Mouse (Mus musculus): ENCODE results near the gene Cacnb2.

The Cacnb2 gene

DNA sequence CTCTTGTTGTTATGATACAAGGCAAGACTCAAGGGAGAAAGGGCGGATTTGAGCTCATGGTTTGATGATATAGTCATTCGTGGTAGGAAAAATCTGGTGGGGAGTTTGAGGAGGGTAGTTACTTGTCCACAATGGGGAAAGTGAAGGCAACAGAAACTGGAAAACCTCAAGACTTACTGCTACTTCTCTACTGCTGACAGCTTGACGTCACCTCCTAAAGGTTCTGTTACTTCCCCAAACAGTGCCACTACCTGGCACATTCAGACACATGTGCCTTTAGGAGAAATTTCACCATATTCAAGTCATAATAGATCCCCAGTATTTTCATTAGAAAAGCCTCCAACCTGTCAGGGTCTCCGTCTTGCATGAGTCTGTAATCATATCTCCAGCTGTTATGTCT lies 167.7 kb downstream of the Cacnb2 start:
- DNase-seq (ENCODE audit: extremely low read depth, low read depth, low spot score): no peak

DNA sequence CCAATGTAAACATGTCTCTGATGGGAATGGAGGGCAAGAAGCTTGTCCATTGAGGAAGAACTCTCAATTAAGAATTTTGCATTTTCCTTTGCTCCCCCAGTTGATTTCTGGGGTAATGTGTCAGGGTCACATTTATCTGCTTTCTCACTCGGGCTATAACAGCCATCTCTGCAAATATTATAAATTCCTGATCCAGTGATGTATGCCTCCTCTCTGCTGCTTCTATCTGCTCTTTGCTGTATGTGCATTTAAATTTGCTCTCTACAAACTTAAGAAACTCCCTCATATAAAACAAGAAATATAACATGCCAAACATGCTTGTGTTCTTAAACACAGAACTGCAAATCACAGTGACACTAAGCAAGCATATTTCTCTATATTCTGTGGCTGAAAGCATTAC lies 171.5 kb downstream of the Cacnb2 start:
- no peak for DNase-seq (ENCODE audit: extremely low read depth, low read depth, low spot score)

DNA sequence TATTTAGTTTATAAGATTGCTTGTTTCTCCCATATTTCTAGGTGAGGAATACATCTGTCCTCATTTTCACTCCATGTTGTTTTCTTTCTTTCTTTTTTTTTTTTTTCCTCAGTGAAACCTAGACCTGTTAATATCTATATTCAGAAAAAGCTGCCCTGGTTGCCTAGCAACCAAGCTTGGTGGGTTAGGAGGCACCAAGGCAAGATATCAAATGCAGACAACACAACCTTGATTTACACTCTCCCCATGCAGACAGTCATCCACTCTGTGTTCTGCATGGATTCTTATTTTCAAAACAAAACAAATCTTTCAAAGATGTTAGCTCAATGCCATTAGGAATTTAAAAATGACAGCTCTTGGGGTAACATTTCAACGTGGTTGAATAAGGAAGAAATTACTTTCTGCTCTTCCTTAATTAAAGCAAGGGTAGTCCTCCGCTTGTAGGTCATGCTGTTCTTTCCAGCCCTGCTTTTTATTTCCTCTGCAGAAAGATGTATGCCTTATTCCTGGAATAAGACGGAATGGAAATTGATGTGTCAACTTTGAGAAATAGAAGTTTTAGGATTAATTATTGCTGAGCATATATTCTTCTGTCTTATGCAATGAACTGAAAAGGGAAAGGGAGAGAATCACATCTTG lies 172.1 kb downstream of the Cacnb2 start:
- no peak for DNase-seq (ENCODE audit: extremely low read depth, low read depth, low spot score)

DNA sequence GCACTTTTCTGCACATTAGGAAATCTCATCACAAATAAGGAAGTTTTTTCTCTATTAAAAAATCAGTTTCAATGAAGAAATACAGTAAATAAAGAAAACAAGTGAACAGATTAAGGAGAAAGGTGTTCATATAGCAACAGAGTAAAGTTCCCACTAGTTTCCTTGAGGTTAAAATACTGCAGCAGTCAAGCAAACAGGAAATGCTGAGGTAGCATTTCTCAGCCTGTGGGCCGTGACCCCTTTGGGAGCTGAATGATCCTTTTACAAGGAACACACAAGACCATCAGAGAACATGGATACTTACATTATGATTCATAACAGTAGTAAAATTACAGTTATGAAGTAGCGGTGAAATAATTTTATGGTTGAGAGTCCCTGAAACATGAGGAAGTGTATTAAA lies 185.1 kb downstream of the Cacnb2 start:
- no peak for DNase-seq (ENCODE audit: extremely low read depth, low read depth, low spot score)

DNA sequence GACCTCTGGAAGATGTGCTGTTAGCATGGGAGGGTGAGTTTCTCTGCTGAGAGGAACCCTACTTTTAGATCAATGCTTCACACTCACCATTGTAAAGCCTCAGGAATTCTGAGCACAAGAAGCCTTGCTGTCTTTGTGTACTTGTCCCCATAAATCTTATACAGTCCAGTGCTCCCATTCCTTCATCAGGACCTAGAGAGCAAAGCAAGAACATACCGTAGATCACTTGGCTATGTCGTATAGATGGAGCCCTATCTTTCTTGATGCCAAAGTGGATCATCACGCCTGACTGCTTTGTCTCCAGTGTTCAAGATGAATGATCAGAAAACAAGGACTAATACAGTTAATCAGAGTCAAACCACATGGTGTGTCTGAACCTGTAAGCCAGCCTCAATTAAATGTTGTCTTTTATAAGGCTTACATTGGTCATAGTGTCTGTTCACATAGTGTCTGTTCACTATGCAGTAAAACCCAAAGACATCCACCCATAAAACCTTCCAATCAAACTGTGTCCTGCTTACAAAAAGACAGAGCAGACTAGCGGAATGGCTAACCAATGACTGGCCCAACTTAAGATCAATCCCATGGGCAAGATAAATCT lies 198.7 kb downstream of the Cacnb2 start:
- DNase-seq (ENCODE audit: extremely low read depth, low read depth, low spot score): no peak

DNA sequence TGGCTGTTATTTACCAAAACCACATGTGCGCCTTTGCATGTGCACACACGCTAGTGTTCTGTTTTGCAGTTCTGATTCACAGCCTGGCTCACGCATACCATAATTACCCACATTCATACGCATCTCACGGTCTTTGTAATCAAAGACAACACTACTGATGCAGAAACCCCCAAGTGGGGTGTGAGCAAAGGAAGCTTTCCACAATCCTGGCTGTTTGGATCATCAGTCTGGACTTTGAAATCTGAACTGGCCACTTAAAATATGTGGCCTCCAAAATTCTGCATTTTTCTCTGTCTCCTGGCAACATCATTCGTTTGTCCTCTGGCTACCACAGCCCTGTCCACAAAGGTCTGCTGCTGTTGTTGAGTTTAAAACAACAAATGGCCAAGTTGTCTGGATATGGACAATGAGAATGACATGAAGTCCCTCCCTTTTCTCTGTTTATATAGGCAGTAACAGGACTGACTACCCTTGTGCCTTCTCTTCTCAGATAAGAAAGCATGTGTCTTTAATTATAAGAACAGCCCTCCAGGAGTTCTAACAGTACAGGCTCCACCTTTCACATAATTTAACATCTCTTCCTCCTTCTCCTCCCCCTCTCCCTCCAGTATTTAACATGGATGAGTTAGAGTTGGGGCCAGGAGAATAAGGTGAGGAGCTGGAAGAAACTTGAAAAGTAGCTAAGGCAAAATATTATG lies 204.9 kb downstream of the Cacnb2 start:
- no peak for DNase-seq (ENCODE audit: extremely low read depth, low read depth, low spot score)

DNA sequence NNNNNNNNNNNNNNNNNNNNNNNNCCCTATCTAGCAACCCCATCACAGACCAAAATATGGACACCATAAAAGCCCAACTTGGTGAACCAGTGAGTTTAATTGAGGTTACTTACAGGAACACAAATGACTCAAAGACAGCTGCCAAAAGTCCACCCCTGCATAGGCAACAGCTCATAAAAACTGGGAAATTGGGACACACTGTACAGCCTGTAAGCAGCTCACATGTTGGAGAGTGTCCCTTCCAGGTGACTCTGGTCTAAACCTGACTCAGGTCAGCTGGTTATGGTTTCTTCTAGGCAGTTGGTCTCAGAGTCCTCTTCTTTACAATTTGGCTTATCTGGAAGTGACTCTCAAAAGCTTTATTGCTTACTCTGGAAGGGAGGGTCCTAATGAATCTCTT lies 212.1 kb downstream of the Cacnb2 start:
- DNase-seq (ENCODE audit: extremely low read depth, low read depth, low spot score): no peak

DNA sequence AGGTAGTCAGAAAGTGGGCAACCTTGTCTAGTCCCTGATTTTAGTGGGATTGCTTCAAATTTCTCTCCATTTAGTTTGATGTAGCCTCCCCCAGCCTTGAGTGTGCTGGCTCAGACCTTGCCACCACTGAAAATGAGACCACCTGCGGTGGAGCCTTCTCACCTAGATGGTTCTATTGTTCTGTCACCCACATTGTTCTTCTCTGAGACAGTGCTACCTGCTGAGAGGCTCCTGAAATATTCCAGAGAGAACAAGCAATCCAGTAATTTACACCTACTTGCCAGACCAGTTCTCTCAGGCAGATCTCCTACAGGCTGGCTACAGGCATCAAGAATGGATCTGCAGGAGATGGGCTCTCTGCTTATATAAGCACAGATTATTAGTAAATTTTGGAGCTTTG lies 215.8 kb downstream of the Cacnb2 start:
- DNase-seq (ENCODE audit: extremely low read depth, low read depth, low spot score): no peak

DNA sequence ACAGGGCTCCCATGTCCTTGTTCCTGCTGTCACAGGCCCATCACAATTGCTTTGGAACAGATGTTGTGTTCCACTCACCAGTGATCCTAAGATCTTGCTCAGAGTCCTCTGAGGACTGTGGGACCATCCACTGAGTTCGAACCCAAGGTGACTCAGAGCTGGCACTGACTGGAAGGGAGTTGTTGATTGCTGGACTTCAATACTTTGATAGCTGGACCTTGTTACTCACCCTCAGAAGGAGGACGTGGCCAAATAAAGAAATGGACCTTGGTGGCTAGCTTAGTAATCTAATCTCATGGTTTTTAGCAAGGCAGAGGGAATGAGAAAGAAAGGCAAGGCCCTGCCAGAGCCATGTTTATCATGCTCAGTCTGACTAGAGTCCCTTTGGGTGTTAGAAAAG lies 218.1 kb downstream of the Cacnb2 start:
- no peak for DNase-seq (ENCODE audit: extremely low read depth, low read depth, low spot score)

DNA sequence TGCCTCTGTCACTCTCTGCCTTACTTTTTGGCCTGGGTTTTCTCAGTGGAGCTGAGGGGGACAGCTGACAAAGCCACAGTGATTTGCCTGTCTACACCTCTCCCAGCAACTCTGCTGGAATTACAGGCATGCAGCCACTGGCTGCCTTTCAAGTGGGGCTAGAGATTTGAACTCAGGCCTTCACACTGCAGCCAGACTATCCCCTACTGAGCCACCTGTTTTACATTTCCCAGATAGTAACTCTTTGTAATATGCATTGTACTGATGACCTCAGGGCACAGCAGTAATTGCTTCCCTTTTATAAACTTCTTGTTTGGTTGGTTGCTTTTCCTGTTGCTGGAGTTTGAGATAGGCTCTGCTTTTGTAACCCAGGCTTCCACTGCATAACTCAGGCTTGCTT lies 220.2 kb downstream of the Cacnb2 start:
- DNase-seq (ENCODE audit: extremely low read depth, low read depth, low spot score): no peak

DNA sequence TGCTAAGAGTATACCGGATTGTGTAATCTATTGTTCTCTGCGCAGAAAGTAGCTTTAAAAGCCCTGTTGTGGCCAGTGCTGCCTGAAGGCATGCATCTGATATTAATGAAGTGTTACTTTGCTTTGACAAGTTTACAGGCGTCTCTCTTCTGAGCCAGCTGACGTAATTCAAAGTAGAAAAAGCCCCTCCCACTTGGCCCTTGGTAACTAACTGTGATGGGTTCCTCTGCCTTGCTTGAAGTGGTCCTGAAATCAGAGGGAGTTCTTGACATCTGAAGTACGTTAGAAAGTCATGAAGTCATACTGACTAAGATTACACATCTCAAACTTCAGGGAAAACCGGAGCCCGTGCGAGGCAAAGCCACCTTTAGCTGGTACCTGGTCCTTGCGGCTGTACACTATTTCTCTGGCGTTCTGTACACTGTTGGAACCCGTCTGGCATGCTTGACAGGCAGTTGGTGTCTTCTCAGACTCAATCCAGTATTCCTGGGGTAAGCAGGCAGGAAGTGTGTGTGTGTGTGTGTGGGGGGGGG lies 221.0 kb downstream of the Cacnb2 start:
- DNase-seq (ENCODE audit: extremely low read depth, low read depth, low spot score): peak; percentile 16

DNA sequence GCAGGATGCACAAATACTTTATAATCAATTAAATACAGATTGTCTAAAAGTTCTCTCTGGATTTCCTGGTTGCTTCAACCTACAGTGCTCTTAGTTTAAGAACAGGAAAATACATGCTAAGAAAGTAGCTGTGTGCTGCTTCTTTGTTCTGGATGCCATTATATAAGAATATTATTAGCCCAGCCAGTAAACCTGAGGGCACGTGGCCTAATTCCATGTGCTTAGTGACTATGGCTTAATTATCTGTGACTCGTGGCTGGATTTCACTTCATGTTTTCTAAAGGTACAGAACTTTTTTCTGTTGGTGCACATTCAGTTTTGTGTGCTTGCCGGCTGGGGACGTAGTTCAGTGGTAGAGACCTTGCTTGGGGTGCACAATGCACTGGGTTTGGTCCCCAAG lies 222.3 kb downstream of the Cacnb2 start:
- DNase-seq (ENCODE audit: extremely low read depth, low read depth, low spot score): no peak

DNA sequence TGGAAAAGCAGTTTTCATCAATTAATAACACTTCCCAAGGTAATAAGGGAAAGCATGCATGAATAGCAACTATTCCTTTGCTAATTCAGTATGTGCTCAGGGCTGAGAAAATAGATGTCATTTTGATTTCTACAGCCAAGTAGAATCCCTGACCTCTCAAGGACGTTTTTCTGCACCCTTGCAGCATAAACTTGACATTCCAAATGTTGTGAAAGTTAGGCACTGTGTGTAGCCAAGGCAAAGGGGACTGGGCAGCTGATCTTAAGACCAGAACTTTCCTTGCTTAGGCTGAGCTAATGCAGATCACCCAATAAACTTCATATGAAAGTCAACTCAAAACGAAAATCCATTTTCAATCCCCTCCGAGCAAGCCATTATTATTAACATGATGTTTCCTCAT lies 226.6 kb downstream of the Cacnb2 start:
- no peak for DNase-seq (ENCODE audit: extremely low read depth, low read depth, low spot score)

DNA sequence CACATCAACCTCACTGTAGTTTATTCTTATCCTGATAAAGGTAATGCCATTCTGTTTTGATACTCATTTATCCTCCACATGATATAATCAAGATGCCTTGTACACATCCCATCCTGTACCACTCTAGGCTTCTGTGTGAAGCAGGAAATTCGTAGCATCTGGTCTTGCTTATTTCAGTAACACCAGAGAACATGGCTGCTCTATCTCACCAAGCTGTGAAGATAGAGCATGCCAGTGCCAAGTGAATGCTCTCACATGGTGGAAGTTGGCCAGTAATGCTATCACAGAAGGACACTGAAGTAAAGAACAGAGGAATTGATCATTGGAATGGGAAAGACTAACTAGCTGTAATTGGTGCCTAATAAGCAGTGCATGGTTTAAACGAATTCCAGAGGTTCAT lies 228.4 kb downstream of the Cacnb2 start:
- DNase-seq (ENCODE audit: extremely low read depth, low read depth, low spot score): no peak

DNA sequence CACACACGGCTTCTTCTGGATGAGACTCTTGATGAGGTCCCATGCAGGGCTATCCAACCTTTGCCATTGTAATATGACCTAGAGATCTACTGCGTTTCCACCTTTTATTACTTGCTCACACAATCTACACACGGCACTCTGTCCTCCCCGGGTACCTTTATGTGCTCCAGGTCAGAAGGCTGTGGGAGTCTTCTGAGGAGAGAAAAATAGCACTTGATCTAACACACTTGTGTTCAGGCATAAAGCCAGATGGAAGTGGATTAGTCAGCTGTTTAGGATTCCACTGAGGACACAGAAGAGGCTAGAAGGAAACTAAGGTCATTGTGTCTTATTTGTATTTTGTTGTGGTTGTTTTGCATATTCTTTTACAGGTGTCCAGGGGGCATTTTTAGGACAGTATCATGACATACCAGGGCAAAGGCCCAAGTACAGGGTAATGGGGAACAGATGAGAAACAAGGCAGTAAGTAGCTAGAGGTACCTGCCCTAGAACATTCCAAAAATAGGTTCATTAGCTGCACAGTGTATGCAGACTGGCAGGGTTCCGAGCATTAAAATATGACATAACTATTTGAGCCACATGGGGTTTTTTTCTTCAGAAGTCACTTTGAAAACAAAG lies 231.9 kb downstream of the Cacnb2 start:
- no peak for DNase-seq (ENCODE audit: extremely low read depth, low read depth, low spot score)

DNA sequence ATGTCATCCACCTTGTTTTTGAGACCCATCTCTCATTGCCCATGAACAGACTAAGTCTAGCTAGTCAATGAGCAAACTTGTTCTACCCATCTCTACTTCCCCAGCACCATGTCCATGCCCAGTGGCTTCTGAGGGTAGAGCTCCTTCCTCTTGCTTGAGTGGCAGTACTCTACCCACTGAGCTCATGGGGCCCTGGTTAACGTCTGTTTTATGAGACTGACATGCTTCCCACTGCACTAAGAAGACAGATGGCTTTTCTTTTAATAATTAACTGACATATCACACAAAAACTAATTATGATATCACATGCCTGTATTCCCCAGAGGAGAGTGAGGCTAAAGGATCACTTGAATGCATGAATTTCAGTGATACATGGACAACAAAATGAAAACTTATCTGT lies 238.4 kb downstream of the Cacnb2 start:
- no peak for DNase-seq (ENCODE audit: extremely low read depth, low read depth, low spot score)

DNA sequence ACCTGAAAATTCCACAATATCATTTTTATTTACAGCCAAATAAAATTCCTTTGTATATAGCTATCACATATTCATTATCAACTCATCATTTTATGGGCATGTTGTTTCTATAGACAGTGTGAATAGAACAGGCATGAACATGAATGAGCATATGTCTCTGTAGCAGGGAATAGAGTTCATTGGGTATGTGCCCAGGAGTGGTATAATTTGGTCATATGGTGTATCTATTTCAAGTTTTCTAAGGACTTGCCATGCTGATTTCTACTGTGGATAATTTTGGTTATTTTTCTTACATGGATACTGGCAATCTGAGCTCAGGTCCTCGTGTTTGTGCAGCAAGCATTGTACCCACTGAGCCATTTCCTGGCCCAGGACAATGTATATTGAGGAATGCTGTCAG lies 243.8 kb downstream of the Cacnb2 start:
- no peak for DNase-seq (ENCODE audit: extremely low read depth, low read depth, low spot score)

DNA sequence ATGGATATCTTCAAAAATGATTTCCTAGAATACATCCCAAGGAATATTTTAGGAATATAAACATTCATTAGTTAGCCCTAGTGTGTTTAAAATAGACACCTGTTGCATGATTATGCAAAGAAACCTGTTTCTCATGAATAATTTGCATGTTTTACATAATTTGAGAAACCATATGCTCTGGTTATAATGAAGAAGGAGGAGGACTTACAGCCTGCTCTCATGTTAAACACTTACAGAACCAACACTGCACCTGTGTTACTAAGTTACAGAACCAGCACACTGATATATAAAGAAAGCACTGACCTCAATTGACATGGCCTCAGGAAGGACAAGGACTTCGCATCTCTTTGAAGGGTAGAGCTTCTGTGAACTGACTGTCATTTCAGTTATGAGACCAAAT lies 244.3 kb downstream of the Cacnb2 start:
- no peak for DNase-seq (ENCODE audit: extremely low read depth, low read depth, low spot score)

DNA sequence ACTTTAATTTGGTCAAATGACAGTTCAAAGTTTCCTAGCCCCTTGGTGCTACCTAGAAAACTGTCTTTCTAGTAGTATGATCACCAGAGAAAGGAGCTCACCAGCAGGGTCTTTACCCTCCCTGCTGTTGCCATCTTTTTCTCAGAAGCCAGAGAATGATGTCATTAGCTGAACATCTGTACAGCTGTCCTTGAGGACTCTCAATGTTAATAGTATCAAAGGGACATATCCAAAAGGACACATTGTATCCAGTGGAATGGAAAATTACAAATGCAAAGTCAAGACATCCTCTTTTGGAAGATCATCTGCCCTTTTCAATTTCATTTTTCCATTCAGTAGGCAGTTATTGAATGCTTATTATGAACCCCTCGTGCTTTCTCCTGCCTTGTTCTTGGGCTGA lies 247.9 kb downstream of the Cacnb2 start:
- DNase-seq (ENCODE audit: extremely low read depth, low read depth, low spot score): no peak

DNA sequence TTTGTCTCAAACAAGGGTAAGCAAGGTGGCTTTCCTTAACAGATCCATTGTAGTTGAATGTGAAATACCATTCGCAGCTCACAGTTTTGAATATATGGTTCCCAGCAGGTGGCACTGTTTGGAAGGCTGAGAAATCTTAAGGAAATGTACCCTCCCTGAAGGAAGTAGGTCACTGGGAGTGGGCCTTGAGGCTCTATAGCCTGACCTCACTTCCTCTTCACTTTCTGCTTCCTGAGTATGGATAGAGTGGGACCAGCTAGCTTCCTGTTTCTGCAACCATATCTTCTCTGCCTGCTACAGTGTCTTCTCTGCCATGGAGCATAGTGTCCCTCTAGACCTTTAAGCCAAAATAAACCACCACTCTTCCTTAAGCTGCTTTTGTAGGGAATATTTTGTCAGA lies 248.5 kb downstream of the Cacnb2 start:
- no peak for DNase-seq (ENCODE audit: extremely low read depth, low read depth, low spot score)

DNA sequence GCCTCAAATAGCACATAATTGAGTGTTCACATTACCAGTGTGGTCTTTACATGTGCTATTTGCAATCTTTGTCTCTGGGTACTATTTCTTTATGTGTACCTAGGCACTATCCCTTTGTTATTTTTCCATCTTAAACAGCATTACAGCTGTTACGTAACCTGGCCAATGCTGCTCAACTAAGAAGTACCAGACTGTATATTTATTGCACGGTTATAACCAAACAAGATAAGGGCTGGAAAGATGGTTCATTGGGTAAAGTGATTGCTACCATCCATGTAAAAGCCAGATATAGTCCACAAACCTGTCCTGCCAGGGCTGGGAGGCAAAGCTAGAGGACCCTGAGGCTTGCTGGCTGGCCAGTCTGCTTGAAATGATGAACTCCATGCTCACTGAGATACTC lies 251.2 kb downstream of the Cacnb2 start:
- DNase-seq (ENCODE audit: extremely low read depth, low read depth, low spot score): no peak

DNA sequence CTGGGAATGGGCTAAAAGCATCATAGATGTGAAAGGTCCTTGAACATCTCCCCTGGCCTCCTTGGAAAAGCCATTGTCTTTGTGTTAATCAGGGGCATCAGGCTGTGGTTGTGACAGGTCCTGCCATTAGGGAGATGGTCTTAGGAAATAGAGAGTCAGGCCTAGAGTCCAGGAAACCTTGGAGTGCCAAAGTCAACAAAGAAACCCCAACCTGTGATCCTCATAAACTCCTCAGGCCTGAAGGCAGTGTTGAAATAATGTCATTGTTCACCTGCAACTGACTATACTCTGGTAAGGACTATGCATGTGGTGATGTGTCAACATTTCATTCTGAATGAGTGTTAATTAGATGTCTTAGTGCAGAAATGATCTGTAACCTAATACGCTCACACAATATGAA lies 255.4 kb downstream of the Cacnb2 start:
- DNase-seq (ENCODE audit: extremely low read depth, low read depth, low spot score): peak; percentile 83
